Mouse (Mus musculus): ENCODE results near the gene Bmpr2.

DNA sequence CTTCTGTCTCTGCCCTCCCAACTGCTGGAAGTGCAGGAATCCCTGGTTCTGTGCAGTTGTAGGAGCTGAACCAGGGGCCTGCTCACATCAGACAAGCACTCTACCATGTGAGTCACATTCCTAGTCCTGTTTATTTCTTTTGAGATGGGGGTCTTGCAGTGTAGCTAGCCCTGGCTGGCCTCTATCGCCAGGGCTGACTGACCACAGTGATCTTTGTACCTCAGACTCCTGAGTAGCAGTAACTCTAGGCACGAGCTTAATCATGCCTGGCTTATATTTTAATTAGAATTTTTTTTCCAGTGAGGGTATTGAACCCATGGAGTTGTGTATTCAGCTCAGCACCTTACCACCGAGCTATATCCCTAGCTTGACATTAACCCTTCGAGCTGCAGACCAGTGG, 128.0 kb downstream of the Bmpr2 start:
- TF ChIP-seq POLR2A (IDR thresholded peaks at IDR 0.05; ENCODE audit: low read depth, low read length) (no peak), CTCF (IDR thresholded peaks at IDR 0.05; ENCODE audit: extremely low read depth, insufficient read depth, insufficient read length, insufficient replicate concordance) (no peak)

All from spleen, adult 2 months (tissue).